Mouse (Mus musculus) embryonic fibroblast, embryonic 13.5 days (primary cell): ENCODE data around the gene Inpp5f.

Source experiments
- CTCF ChIP-seq: IDR thresholded peaks from 2 replicates; pipeline ENCODE4 v1.5.1; 2011; ENCODE audit warnings: mild to moderate bottlenecking, control low read depth, low read length, moderate library complexity, borderline replicate concordance; ENCODE audit not compliant: insufficient read depth
- POLR2A ChIP-seq: IDR thresholded peaks from 2 replicates; pipeline ENCODE4 v1.6.1; 2011; ENCODE audit warnings: low read depth, mild to moderate bottlenecking, control low read depth, low read length, moderate library complexity

GRCm38 (mm10) chr7:128689347-128689746 lies 78.2 kb downstream of the Inpp5f start:
- TF ChIP-seq CTCF (no peak), POLR2A (no peak)
